Comparison of ENCODE assay signal across 10 mouse cellular contexts in the genomic region with DNA sequence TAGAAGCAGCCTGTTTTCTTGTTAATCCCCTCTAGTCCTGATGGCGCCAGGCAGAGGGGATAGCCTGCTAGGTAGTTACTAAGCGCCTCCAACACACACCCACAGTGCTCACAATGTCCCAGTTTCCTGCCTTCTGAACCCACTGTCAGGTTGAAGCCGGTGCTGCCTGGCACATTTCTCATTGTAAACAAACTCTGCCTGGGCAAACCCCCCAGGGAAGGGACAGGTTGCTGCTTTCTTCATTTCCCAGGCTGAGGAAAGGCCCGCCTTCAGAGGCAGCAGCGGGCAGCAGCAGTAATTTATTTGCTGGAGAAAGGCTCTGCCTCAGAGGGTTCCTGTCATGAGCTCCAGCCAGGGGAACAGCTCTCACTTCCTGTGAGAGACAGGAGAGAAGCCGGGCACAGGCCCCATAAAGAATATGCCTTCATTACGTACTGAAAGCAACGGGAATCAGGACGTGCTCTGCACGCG.
A peak's percentile ranks its signal among the peaks of the same experiment; 100 is the strongest.
DNase-seq lines count a peak whose midpoint lies in the region; ATAC-seq lines count a peak whose summit lies in the region.
"Had no signal": no experiment of that assay in that cellular context is flagged by ENCODE, and none has a peak within 500 bp of the region (broad histone marks: within the 10 kb centered on the region; RNA-seq: fewer than 3 reads in every experiment).

No protein-coding gene starts in this region.

- H3K9ac ChIP-seq in hindbrain, embryonic 15.5 days: no peak overlapping the region
- peak overlapping the region; percentile 28; the same call in 1 of the 2 replicates for H3K9ac ChIP-seq in neural tube, embryonic 13.5 days
- H3K9ac ChIP-seq: lung, embryonic 15.5 days had no signal

- no peaks in the 10 kb centered on the region for H3K27me3 ChIP-seq in hindbrain, embryonic 15.5 days
- H3K27me3 ChIP-seq in neural tube, embryonic 13.5 days: no peaks in the 10 kb centered on the region
- H3K27me3 ChIP-seq: lung, embryonic 15.5 days had no signal

- H3K4me1 ChIP-seq in hindbrain, embryonic 15.5 days (replicated peaks): peaks cover 14% of the 10 kb centered on the region
- peaks cover 18% of the 10 kb centered on the region for H3K4me1 ChIP-seq in neural tube, embryonic 13.5 days (replicated peaks)
- H3K4me1 ChIP-seq: lung, embryonic 15.5 days had no signal

- WGBS in hindbrain, embryonic 15.5 days: 43% methylated on average over 11 of the region's 11 CpGs
- WGBS in neural tube, embryonic 13.5 days: 28% methylated on average over 11 of the region's 11 CpGs

- no peaks in the 10 kb centered on the region for H3K36me3 ChIP-seq in hindbrain, embryonic 15.5 days
- no peaks in the 10 kb centered on the region for H3K36me3 ChIP-seq in neural tube, embryonic 13.5 days
- H3K36me3 ChIP-seq: lung, embryonic 15.5 days had no signal

- no peaks in the 10 kb centered on the region for H3K9me3 ChIP-seq in hindbrain, embryonic 15.5 days
- no peaks in the 10 kb centered on the region for H3K9me3 ChIP-seq in neural tube, embryonic 13.5 days
- H3K9me3 ChIP-seq: lung, embryonic 15.5 days had no signal

- H3K4me2 ChIP-seq in hindbrain, embryonic 15.5 days: no peak overlapping the region
- H3K4me2 ChIP-seq in neural tube, embryonic 13.5 days: 0 out of 2 replicates have a peak overlapping the region, but pooled peaks have one; percentile 11
- H3K4me2 ChIP-seq: lung, embryonic 15.5 days had no signal

- peak overlapping the region; percentile 59 for H3K27ac ChIP-seq in hindbrain, embryonic 15.5 days (replicated peaks)
- H3K27ac ChIP-seq in neural tube, embryonic 13.5 days (replicated peaks): peak overlapping the region; percentile 85
- H3K27ac ChIP-seq: lung, embryonic 15.5 days had no signal

- DNase-seq in cerebellum, postnatal 4 days (ENCODE audit: low spot score in 2 of 2): no peak
- DNase-seq in right cerebral cortex, adult 18-20 months: peak; percentile 45
- DNase-seq in right cerebral cortex, postnatal 25 days: no peak
- no peak for DNase-seq in lung, postnatal 4 days
- no peak for DNase-seq in testis, postnatal 10 days (ENCODE audit: low spot score)
- DNase-seq: spleen, adult 18-20 months had no signal

- ATAC-seq in cerebellum, adult (ENCODE audit: insufficient number of reproducible peaks, low FRiP score, low TSS enrichment): peak; percentile 61; the same call in 1 of the 2 replicates
- ATAC-seq in hindbrain, embryonic 15.5 days (ENCODE audit: low FRiP score, low read depth): peak; percentile 62
- ATAC-seq in neural tube, embryonic 13.5 days (ENCODE audit: low read depth): peak; percentile 66

- H3K4me3 ChIP-seq in hindbrain, embryonic 15.5 days: no peak overlapping the region
- no peak overlapping the region for H3K4me3 ChIP-seq in neural tube, embryonic 13.5 days
- H3K4me3 ChIP-seq: lung, embryonic 15.5 days had no signal
